Mouse (Mus musculus) heart, postnatal 4 days (tissue): Measurements from ENCODE around the gene Samd7. TPM values are rescaled to one million over a fixed set of nuclear protein-coding genes. Genes with fewer than 3 reads are reported as not detected.
"Not testable (repeated sequence)": the region's sequence is repeated elsewhere in the genome, so short reads cannot be mapped to it uniquely, and the experiment has no call there.

Experiments
- DNase-seq: peaks from one replicate; pipeline ENCODE4 v3.0.0; 2021
- total RNA-seq, 2 experiments: library from RNA; stranded (reverse); gene quantifications; 2 replicates each; pipeline ENCODE4 v1.2.3; 2021

Samd7 gene
- not detected for total RNA-seq

GRCm38 (mm10) chr3:30746006-30746405 is at the start of gene Samd7:
TSS of gene Samd7 (plus strand) at chr3:30746293.
- no peak for DNase-seq

GRCm38 (mm10) chr3:30696346-30696745 is 49.7 kb upstream of the Samd7 start:
- peak; percentile 79 for DNase-seq

- no peak for DNase-seq
Observed at GRCm38 (mm10) chr3:30697891-30698290, 48.2 kb upstream of the Samd7 start.

- not testable (repeated sequence) for DNase-seq
Observed at GRCm38 (mm10) chr3:30699711-30700505, 46.2 kb upstream of the Samd7 start, which contains the start of gene Lrrc31. TSS of gene Lrrc31 (minus strand) at chr3:30699843.

GRCm38 (mm10) chr3:30705977-30706376 is 40.1 kb upstream of the Samd7 start:
- no peak for DNase-seq

GRCm38 (mm10) chr3:30706614-30707276 is 39.3 kb upstream of the Samd7 start:
- no peak for DNase-seq

- DNase-seq, result no peak
Observed at GRCm38 (mm10) chr3:30710191-30710590, 35.9 kb upstream of the Samd7 start.

GRCm38 (mm10) chr3:30713334-30713733 is 32.8 kb upstream of the Samd7 start:
- no peak for DNase-seq

- DNase-seq, result no peak
Observed at GRCm38 (mm10) chr3:30718649-30719048, 27.4 kb upstream of the Samd7 start.

GRCm38 (mm10) chr3:30722036-30722435 is 24.1 kb upstream of the Samd7 start:
- DNase-seq, result no peak

GRCm38 (mm10) chr3:30722461-30722860 is 23.6 kb upstream of the Samd7 start:
- no peak for DNase-seq

- no peak for DNase-seq
Observed at GRCm38 (mm10) chr3:30723179-30723578, 22.9 kb upstream of the Samd7 start.

- DNase-seq, result no peak
Observed at GRCm38 (mm10) chr3:30724105-30724824, 21.8 kb upstream of the Samd7 start.

GRCm38 (mm10) chr3:30724848-30725465 is 21.1 kb upstream of the Samd7 start:
- DNase-seq, result no peak

- peak; percentile 6 for DNase-seq
Observed at GRCm38 (mm10) chr3:30725514-30725913, 20.6 kb upstream of the Samd7 start.

- DNase-seq, result no peak
Observed at GRCm38 (mm10) chr3:30727209-30727608, 18.9 kb upstream of the Samd7 start.

- no peak for DNase-seq
Observed at GRCm38 (mm10) chr3:30729046-30729445, 17.0 kb upstream of the Samd7 start.

GRCm38 (mm10) chr3:30736809-30737208 is 9.3 kb upstream of the Samd7 start:
- no peak for DNase-seq

GRCm38 (mm10) chr3:30741306-30741705 is 4.8 kb upstream of the Samd7 start:
- DNase-seq, result peak; percentile 21

- DNase-seq, result no peak
Observed at GRCm38 (mm10) chr3:30742891-30743290, 3.2 kb upstream of the Samd7 start.

- no peak for DNase-seq
Observed at GRCm38 (mm10) chr3:30748316-30748715, 2.2 kb downstream of the Samd7 start.

GRCm38 (mm10) chr3:30754696-30755095 is 8.6 kb downstream of the Samd7 start:
- DNase-seq, result no peak

GRCm38 (mm10) chr3:30764877-30765276 is 18.8 kb downstream of the Samd7 start:
- DNase-seq, result no peak
